Comparison of ENCODE assay signal across 23 mouse cellular contexts in the genomic region with DNA sequence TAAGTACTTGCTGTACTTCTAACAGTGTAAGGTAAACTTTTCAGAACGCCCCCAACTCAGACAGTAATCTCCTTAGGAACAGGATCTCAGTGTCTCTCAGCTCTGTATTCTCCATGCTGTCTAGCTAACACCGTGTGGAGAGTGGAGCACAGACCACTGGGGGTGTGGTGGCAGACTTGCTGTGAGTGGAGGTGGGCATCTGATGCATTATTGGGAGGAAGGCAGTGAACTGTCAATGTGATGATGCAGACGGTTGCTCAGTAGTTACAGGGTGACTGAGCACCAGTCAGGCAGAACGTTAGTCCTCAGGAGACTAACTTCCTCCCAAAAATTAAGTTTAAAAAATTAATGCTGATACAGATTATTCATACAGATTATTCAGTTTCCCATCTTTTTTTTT. TPM values are rescaled to one million over a fixed set of nuclear protein-coding genes. Genes with fewer than 3 reads are reported as not detected.
DNase-seq lines count a peak whose midpoint lies in the region; ATAC-seq and TF ChIP-seq lines count a peak whose summit lies in the region.
"Had no signal": no experiment of that assay in that cellular context is flagged by ENCODE, and none has a peak within 500 bp of the region (broad histone marks: within the 10 kb centered on the region; RNA-seq: fewer than 3 reads in every experiment).

No protein-coding gene starts in this region.

- no peak overlapping the region for H3K9ac ChIP-seq in kidney, embryonic 14.5 days (ENCODE audit: low read depth, low read length)
- no peak overlapping the region for H3K9ac ChIP-seq in kidney, embryonic 16.5 days (replicated peaks; ENCODE audit: low read length)
- H3K9ac ChIP-seq: embryonic facial prominence, embryonic 13.5 days; embryonic facial prominence, embryonic 15.5 days had no signal

- no peaks in the 10 kb centered on the region for H3K9me3 ChIP-seq in kidney, embryonic 14.5 days (ENCODE audit: control insufficient read depth, low read length)
- H3K9me3 ChIP-seq in kidney, embryonic 16.5 days (ENCODE audit: low read length), result no peaks in the 10 kb centered on the region
- H3K9me3 ChIP-seq: embryonic facial prominence, embryonic 13.5 days; embryonic facial prominence, embryonic 15.5 days had no signal

- intact Hi-C loops in heart, postnatal 25 days (cut with DNase I), result no loop called here

- 64% methylated on average over 4 of the region's 4 CpGs for WGBS in kidney, embryonic 14.5 days
- WGBS in kidney, adult 2 months, result 55% methylated on average over 4 of the region's 4 CpGs
- 59% methylated on average over 4 of the region's 4 CpGs for WGBS in kidney, embryonic 16.5 days

- H3K36me3 ChIP-seq in kidney, embryonic 14.5 days (ENCODE audit: control insufficient read depth, insufficient read depth, low read length), result no peaks in the 10 kb centered on the region; the same call in 1 of the 2 replicates
- H3K36me3 ChIP-seq in kidney, adult 2 months (ENCODE audit: control insufficient read depth, insufficient read depth, low read length), result no peaks in the 10 kb centered on the region
- H3K36me3 ChIP-seq in kidney, embryonic 16.5 days (ENCODE audit: insufficient read depth, low read length), result no peaks in the 10 kb centered on the region
- H3K36me3 ChIP-seq in splenic B cell, adult 2 months (ENCODE audit: control insufficient read depth, insufficient read depth, low read length, poor library complexity, severe bottlenecking), result no peaks in the 10 kb centered on the region
- H3K36me3 ChIP-seq: embryonic facial prominence, embryonic 13.5 days; embryonic facial prominence, embryonic 15.5 days had no signal

- no peak overlapping the region for H3K27ac ChIP-seq in kidney, embryonic 14.5 days (ENCODE audit: low read depth, low read length)
- no peak overlapping the region for H3K27ac ChIP-seq in kidney, adult 2 months (ENCODE audit: insufficient read depth, low read depth, low read length)
- H3K27ac ChIP-seq in kidney, embryonic 16.5 days (ENCODE audit: low read length), result no peak overlapping the region
- H3K27ac ChIP-seq: embryonic facial prominence, embryonic 13.5 days; embryonic facial prominence, embryonic 15.5 days had no signal

- no peaks in the 10 kb centered on the region for H3K4me1 ChIP-seq in kidney, embryonic 14.5 days (ENCODE audit: control insufficient read depth, insufficient read depth, low read length)
- peaks cover 2% of the 10 kb centered on the region; the same call in 1 of the 2 replicates for H3K4me1 ChIP-seq in kidney, adult 2 months (ENCODE audit: control insufficient read depth, insufficient read depth, low read length)
- H3K4me1 ChIP-seq in kidney, embryonic 16.5 days (ENCODE audit: insufficient read depth, low read length), result no peaks in the 10 kb centered on the region
- H3K4me1 ChIP-seq: embryonic facial prominence, embryonic 13.5 days; embryonic facial prominence, embryonic 15.5 days had no signal

- no peak overlapping the region for H3K4me3 ChIP-seq in kidney, embryonic 14.5 days (ENCODE audit: low read length)
- H3K4me3 ChIP-seq in kidney, adult 2 months (ENCODE audit: insufficient read depth, low read depth, low read length), result no peak overlapping the region
- H3K4me3 ChIP-seq in kidney, embryonic 16.5 days (ENCODE audit: low read length), result no peak overlapping the region
- H3K4me3 ChIP-seq: embryonic facial prominence, embryonic 13.5 days; embryonic facial prominence, embryonic 15.5 days; erythroblast, embryonic 14.5 days had no signal

- no peak for TF ChIP-seq CTCF in kidney, adult 2 months (conservative IDR thresholded peaks at IDR 0.05; ENCODE audit: insufficient read depth, insufficient read length, low read depth, low read length)

- no peak for TF ChIP-seq POLR2A in kidney, adult 2 months (IDR thresholded peaks at IDR 0.05; ENCODE audit: low read depth, low read length)

- no peaks in the 10 kb centered on the region for H3K27me3 ChIP-seq in kidney, embryonic 14.5 days (ENCODE audit: control insufficient read depth, insufficient read depth, low read length)
- H3K27me3 ChIP-seq in kidney, adult 2 months (replicated peaks; ENCODE audit: control insufficient read depth, insufficient read depth, low read length), result no peaks in the 10 kb centered on the region
- H3K27me3 ChIP-seq in kidney, embryonic 16.5 days (ENCODE audit: insufficient read depth, low read length), result no peaks in the 10 kb centered on the region
- H3K27me3 ChIP-seq in splenic B cell, adult 2 months (ENCODE audit: control insufficient read depth, insufficient read depth, low read length, poor library complexity, severe bottlenecking), result no peaks in the 10 kb centered on the region
- H3K27me3 ChIP-seq: embryonic facial prominence, embryonic 13.5 days; embryonic facial prominence, embryonic 15.5 days had no signal

- DNase-seq in heart, adult 11 months, result peak; percentile 74
- DNase-seq in heart, postnatal 25 days (ENCODE audit: low spot score), result no peak
- no peak for DNase-seq in kidney, adult 2 months
- DNase-seq in kidney, adult 11 months, result no peak
- peak; percentile 44 for DNase-seq in splenic B cell, adult 2 months (ENCODE audit: low read depth, low spot score)
- DNase-seq in natural killer cell, adult 2 months (ENCODE audit: low spot score in 2 of 2), result no peak
- DNase-seq: adrenal gland, adult 2 months; adrenal gland, postnatal 10 days; adrenal gland, postnatal 25 days; cerebellum, adult 11 months; cerebellum, adult 18-20 months; cerebellum, adult 8-10 months; cerebellum, adult 9-11 months; cerebellum, postnatal 14 days; cerebellum, postnatal 36 days; embryo, embryonic 11 days had no signal

- ATAC-seq in kidney, embryonic 14.5 days (ENCODE audit: low FRiP score, low TSS enrichment), result peak; percentile 68; the same call in 1 of the 2 replicates
- 0 out of 2 replicates have a peak, but pooled peaks have one; percentile 49 for ATAC-seq in kidney, embryonic 16.5 days (ENCODE audit: low FRiP score, low TSS enrichment)
- ATAC-seq: forebrain, embryonic 14.5 days; forebrain, embryonic 16.5 days had no signal

- H3K4me2 ChIP-seq in kidney, embryonic 14.5 days (replicated peaks; ENCODE audit: low read depth, low read length), result no peak overlapping the region
- H3K4me2 ChIP-seq in kidney, embryonic 16.5 days (replicated peaks; ENCODE audit: low read depth, low read length), result no peak overlapping the region
- H3K4me2 ChIP-seq: embryonic facial prominence, embryonic 13.5 days; embryonic facial prominence, embryonic 15.5 days had no signal

RNA-seq across cellular contexts. Expression of a gene that starts 38.5 kb away (rescaled TPM):
- 10 to 100 TPM; 19.7 to 23.5 TPM for total RNA-seq in heart, postnatal 25 days (2021)
- polyA plus RNA-seq in kidney, embryonic 14.5 days (2014; fragmentation: Nextera tagmentation; extraction: Ambion mirVana), result 6.4 and 8.1 TPM in 2 replicates
- 6.3 and 7.5 TPM in 2 replicates for polyA plus RNA-seq in kidney, adult 2 months (2012; rRNA removed)
- 4.0 and 5.0 TPM in 2 replicates for polyA plus RNA-seq in kidney, embryonic 16.5 days (2015; fragmentation: Nextera tagmentation; extraction: Ambion mirVana)

Comparison
In these comparisons a context has a peak if more than half of its experiments do, and no peak if none do; other contexts are left out.
1. DNase-seq: peak in heart, adult 11 months (single experiment) and splenic B cell, adult 2 months (single experiment); none in heart, postnatal 25 days (single experiment), kidney, adult 2 months (single experiment), kidney, adult 11 months (single experiment) and natural killer cell, adult 2 months (0 of 2).